Mouse (Mus musculus): Measurements from ENCODE around the gene Kifc5b. TPM values are rescaled to one million over a fixed set of nuclear protein-coding genes. Genes with fewer than 3 reads are reported as not detected.
"Not testable (repeated sequence)": the region's sequence is repeated elsewhere in the genome, so short reads cannot be mapped to it uniquely, and the experiment has no call there.

Gene Kifc5b
- 1 to 10 TPM; 3.1 to 3.9 TPM for total RNA-seq (2021)

DNA sequence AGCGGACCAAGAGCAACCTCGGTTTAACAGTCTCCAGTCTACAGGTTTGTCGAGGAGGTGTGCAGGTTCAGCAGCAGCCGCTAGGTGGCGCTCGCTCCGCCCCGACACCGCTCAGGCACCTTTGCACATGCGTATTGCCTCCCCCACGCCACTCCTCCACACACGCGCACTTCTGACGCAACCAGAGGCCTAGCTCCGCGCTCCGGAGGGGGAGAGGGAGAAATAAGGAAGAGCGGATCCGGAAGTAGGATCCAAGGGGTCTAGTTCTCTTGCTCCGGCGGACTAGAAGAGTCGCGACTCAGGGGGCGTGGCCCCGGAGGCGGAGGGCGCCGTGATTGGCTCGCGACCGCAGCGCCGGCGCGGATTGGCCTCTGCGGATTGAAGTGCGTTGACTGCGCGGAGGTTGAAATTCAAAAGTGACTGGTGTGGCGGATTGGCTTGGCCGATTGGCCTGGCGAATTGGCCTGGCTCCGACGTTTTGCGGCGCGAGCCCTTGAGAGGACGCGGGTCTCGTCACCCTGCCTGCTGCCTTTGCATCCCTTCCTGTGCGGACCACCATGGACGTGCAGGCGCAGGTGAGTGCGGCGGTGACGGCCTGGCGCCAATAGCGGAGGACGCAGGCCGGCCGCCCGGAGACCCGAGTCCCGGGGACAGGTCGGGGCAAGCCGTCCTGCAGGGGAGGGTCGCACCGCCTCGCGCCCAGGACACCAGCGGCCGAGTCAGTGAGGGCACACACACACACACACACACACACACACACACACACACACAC is at the start of gene Kifc5b:
Kifc5b (plus strand) TSS at position 381 of the 772 bp plus-strand sequence.
- peak; percentile 99 to 100 for DNase-seq (ENCODE audit: low spot score in 2 of 2)
- intact Hi-C loops (cut with DNase I): loop anchor here (10.0 kb wide), 1 partner anchor 198 kb away; no protein-coding TSS in a partner anchor

DNA sequence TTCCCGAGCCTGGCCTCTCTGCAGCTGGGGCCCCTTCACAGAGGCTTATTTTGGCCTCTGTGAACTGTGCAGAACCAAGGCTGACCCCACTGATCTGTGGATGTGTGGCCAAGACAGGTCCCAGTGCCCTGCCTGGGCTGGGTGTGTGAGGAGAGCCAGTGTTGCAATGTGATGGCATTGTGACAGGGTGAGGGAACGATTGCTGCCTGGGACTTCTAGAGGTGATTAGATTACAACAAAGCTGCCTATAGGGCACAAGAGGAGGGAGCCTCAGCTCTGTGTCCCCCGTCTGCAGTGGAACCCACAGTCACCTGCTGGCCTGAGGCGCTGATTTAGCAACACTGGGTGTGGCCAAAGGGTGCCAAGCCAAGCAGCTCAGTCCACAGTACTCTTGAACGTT is 48.1 kb upstream of the Kifc5b start:
- no peak for DNase-seq (ENCODE audit: low spot score in 2 of 2)
- intact Hi-C loops (cut with DNase I): no loop called here

DNA sequence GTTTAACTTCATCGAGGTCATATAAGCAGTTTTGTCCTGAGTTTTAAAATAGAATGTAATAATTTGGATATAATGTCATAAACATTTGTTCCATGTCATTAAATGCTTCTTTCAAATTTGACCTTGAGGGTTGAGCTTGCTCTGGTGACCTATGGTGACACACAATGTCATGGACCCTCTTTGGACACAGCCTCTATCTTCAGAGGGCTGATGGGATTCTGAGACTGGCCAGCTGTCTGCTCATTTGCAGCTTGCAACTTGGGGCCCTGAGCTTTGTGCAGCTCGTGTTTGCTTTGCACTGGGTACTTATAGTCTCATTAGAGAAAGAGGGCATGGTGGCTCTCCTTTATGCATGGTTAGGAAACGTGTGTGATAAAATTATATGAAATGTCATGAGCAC is 44.0 kb upstream of the Kifc5b start:
- DNase-seq (ENCODE audit: low spot score in 2 of 2): no peak
- intact Hi-C loops (cut with DNase I): loop anchor here (10.0 kb wide), 1 partner anchor 58 kb away; no protein-coding TSS in a partner anchor

DNA sequence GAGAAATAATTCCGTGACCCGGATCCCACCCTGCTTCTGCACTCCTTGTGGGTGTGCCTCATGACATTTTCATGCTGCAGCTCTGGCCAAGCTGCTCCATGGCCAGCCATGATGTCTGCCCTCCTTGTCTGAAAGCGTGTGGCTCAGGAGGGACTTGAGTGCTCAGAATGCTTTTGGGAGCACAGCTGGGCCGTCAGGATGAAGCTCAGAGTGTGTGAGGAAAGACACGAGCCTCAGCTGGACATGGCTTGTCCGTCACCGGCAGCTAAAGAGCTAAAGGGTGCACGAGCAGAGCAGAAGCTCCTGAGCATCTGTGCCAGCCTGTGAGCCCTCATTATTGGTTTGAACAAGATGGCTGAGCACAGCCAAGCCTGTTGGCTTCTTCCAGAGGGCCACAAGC is 43.4 kb upstream of the Kifc5b start:
- no peak for DNase-seq (ENCODE audit: low spot score in 2 of 2)
- intact Hi-C loops (cut with DNase I): loop anchor here (10.0 kb wide), 1 partner anchor 59 kb away; no protein-coding TSS in a partner anchor

DNA sequence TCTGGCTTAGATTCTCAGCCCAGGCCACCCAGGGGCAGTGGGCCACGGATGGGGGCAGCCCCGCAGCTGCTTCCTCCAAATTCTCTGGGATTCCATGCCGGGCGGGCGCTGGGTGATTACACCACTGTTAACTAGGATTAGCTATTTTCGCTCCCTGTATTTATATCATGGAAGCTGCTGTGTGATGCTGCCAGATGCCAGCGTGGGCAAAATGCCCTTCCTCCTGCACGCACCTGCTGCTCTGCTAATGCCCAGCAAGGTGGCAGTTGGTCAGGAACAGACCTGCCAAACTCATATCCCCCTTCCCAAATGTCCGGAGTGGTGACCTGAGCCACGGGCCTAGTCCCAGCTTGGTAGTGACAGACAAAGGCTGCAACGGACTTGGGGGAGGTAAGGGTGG is 42.3 kb upstream of the Kifc5b start:
- intact Hi-C loops (cut with DNase I): loop anchor here (10.0 kb wide), 1 partner anchor 60 kb away; no protein-coding TSS in a partner anchor

DNA sequence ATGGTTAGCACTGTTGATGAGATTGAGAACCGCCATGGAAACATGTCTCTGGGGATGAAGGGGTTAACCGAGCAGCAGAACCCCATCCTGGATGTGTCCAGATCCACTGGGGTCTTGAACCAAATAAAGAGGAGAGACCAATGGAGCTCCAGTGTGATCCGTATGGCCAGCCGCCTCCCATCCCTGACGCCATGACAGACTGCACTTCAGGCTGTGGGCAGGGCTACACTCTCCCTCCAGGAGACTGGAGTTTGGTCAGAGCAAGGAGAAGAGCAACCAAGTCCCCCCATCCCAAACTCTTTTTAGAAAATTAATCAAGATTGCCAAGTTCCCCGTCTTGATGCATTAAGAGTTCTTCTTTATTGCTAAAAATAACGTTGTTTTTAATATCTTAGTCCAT is 39.0 kb upstream of the Kifc5b start:
- intact Hi-C loops (cut with DNase I): loop anchor here (10.0 kb wide), 1 partner anchor 63 kb away; no protein-coding TSS in a partner anchor
- DNase-seq (ENCODE audit: low spot score in 2 of 2): no peak

More for the DNA sequence above, 42.3 kb upstream of the Kifc5b start:
- DNase-seq (ENCODE audit: low spot score in 2 of 2): no peak

DNA sequence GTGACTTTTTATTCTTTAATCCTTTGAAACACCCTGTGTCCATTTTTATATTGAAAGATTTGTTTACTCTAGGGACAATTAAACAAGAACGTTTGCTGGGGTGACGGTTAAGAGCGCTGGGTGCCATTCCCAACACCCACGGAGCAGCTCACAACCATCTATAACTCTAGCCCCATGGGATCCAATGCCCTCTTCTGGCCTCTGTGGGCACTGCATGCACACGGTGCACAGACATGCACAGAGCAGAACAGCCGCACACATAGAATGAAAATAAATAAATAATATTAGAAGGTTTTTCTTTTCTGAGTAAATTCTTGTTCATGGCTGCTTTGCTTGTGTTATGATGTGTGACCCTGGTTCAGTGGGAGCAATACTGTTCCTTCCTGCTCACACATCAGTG is 37.7 kb upstream of the Kifc5b start:
- DNase-seq (ENCODE audit: low spot score in 2 of 2): no peak
- intact Hi-C loops (cut with DNase I): loop anchor here (10.0 kb wide), 1 partner anchor 64 kb away; no protein-coding TSS in a partner anchor

DNA sequence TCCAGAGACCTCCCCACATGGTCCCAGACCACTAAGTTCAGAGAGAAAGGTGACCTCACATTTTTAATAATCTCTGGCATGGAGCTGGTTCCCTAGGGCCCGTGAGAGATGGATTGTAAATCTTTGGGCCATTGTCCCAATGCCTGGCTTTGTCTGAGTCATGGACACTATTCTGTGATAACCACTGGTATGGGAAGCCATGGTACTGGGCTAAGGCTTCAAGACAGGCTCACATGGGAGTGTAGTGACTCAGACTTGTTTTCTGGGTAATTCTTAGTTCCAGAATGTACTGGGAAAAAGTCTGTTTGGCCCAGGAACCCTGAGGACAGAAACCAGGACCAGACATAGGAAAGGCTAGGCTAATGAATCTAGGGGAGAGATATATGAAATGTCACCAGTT is 34.2 kb upstream of the Kifc5b start:
- intact Hi-C loops (cut with DNase I): no loop called here
- DNase-seq (ENCODE audit: low spot score in 2 of 2): no peak

DNA sequence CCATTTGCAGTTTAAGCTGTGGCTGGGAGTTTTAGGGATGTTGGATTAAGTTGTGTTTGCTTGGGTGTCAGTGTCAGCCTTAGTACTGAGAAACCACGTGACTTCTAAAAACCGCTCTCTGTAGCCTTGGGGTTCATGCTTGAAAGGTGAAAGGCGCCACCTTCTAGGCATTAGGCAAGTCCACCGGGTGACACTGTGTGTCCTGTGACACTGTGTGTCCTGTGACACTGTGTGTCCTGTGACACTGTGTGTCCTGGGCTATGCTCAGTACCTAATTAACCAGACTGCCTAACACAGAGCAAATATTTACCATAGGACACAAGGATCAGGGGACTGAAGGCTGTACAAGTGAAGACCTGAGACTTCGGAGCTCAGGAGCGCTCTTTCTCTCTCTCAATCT is 33.3 kb upstream of the Kifc5b start:
- DNase-seq (ENCODE audit: low spot score in 2 of 2): no peak
- intact Hi-C loops (cut with DNase I): no loop called here

DNA sequence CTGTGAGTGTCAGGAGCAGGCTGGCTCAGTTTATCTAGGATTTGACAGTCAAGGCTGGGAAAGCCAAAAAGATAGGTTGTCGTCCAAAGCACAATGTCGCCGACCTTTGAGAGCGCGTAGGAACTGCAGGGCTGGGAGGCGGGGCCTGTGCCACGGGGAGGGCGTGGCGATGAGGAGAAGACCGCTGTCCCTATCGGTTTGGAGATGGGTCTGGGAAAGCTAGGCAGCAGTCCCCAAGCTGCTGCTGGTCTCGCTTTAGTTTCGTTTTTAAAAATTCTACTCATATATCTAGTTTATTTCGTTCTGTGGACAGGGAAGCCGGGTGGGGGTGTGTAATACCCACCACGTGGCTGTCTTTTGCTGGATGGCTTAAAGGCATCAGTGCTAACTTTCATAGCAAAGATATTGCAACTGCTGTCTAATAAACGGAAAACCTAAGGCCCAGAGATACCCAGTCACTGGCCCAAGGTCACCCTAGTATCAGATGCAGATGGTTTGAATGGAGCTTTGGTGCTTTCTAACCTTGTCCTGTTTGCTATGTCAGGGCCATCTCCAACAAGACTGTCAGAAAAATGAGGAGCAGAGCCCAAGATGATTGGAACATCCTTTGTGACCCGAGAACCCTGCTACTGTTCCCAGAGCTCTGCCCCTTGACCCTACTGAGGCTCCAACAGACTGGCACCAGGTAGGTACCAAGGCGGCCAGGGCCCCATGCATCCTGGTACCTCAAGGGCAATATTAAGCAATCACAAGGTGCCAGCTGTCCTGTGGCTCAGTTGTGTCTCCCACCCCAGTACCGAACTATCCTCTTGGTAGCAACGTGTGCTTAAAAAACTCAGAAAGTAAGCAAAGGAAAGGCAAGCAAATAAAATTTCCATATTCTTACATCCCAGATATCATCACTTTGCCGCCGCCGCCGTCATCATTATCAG is 31.6 kb upstream of the Kifc5b start:
- DNase-seq (ENCODE audit: low spot score in 2 of 2): peak; percentile 55 to 63

DNA sequence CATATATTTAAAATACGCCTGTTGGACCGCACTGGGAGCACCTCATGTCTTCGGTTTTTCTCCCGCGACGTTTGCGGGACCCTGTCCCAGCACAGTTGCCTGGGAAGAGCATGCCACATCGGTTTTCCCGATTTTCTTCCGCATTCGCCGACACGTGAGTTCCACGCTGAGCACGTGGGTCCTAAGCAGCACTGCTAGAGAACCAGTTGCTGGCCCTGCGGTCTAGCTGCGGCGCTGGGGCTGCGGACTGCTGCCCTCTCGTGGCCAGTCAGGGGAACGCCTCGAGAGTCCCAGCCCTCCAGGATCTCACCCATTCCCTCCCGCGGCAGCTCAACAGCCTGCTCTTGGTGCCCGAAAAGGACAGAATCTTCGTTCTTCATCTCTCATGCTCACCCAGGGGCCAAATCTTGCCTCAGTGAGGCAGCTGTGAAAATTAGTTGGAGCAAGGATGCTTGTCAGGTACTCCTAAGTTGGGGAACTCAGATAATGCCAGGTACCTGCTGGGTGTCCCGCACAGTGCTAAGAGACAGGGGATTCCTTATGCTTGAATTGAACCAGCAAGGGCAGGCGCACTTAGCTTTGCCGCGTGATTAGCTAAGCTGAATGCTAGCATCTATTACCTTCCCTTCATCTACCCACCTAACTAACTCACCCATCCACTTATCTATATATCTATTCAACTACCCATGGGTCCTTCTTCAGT is 30.7 kb upstream of the Kifc5b start:
- peak; percentile 83 to 91 for DNase-seq (ENCODE audit: low spot score in 2 of 2)
- intact Hi-C loops (cut with DNase I): loop anchor here (1.0 to 5.0 kb wide), 4 partner anchors 92 to 424 kb away; no protein-coding TSS in a partner anchor

More for the DNA sequence above, 31.6 kb upstream of the Kifc5b start:
- intact Hi-C loops (cut with DNase I): loop anchor here (5.0 kb wide), 2 partner anchors 208 to 423 kb away; no protein-coding TSS in a partner anchor

DNA sequence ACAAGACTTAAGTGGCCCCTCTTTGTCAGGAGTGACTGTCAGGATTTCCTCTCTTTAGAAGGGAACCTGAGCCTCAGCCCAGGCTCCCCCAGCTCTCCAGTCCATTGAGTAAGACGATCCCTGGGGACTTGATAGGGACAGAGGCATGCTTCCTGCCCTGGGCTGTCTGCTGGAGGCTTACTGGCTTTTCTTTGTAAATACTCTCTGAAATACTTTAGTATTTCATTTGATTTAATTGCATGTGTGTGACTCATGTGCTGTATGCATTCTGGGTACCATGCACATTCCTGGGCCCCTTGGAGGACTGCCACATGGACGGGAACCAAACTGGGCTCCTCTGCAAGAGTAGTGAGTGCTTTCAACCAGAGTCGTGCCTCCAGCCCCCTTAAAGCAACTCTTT is 29.0 kb upstream of the Kifc5b start:
- intact Hi-C loops (cut with DNase I): loop anchor here (5.0 kb wide), 2 partner anchors 211 to 426 kb away; no protein-coding TSS in a partner anchor
- DNase-seq (ENCODE audit: low spot score in 2 of 2): no peak

DNA sequence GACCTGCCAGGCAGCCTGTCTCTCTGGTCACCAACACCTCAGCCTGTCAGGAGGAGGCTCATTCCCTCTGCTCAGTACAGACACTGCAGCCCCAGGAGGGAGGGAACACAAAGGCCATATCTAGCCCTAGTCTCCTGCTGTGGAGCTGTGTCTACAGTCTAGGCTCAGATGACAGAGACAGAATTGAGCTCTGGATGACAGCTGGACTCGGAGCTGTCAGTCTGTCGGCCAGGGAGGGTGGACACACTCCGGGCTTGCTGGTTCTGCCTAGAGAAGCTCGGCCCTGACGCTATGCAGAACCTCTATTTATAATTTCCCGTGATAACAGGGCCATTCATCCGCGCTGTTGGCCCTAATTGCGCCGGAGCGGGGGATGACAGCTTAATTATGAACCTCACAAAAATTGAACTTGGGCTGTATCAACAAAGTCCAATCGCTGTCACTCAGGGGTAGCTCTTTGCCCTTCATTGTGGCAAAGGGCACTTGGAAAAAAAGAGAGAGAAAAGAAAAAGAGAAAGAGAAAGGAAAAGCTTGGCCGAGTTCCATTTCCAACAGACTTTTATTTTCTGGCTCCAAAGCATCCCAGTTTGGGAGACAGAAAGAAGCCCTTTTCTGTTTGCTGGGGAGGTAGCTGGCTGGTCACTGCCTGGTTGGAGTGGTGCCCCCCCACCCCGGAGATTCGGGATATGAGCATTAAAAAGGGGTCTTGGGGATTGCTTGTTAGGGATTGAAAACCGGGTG is 24.1 kb upstream of the Kifc5b start:
- DNase-seq (ENCODE audit: low spot score in 2 of 2): peak; percentile 17 to 31
- intact Hi-C loops (cut with DNase I): no loop called here

DNA sequence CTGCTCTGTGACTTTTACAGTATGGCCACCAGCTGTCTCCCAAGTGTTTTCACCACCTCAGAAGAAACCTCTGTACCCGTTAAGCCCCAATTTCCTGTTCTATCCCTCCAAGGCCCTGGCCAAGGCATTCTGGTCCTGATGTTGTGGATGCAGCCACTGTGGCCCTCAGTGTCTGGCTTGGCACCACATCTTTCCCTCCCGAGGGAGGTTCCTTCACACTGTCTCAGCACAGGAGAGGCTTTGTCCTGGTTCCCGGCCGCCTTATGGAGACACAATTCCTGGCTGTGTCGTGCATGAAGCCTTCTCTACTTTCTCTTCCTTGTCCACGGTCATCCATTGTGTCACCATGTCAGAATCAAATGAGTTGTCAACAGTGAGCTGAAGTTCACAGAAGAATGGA is 23.4 kb upstream of the Kifc5b start:
- intact Hi-C loops (cut with DNase I): no loop called here
- DNase-seq (ENCODE audit: low spot score in 2 of 2): peak in 1 of 2 experiments; percentile 19

DNA sequence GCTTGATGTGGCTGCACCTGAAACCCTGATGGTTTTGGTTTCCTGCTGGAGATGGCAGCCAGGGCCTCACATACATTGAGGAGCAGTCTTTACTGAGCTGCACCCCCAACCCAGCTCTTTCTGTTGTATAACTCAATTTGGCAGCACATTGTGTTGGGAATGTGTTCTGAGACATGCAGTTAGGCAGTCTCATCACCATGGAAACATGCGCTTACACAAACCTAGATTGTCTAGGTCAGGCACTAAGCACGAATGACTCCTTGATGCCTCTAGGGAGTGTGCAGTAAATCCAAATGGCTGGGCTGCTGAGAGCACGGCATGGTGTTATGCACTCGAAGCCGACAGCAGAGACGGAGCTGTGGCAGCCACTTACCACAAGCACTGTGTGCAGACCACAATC is 22.5 kb upstream of the Kifc5b start:
- peak; percentile 42 to 80 for DNase-seq (ENCODE audit: low spot score in 2 of 2)
- intact Hi-C loops (cut with DNase I): no loop called here

DNA sequence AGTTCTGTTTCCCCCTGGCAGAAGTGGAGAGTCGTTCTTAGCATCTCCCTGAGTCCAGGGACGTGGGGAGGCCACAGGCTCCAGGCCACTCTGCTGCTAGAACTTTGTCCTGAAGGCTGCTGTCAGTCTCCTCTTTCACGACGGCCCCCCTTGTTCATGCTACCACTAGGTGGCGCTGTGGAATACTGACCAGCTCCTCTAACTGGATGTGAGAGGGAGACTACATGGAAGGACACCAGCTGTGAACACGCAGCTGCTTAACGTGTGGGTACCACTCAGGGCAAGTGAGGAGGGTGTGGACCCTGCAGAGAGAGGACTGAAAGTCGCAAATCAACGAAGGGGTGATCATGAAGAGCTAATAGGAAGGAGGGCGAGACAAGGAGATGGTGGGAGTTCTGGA is 21.3 kb upstream of the Kifc5b start:
- intact Hi-C loops (cut with DNase I): no loop called here

DNA sequence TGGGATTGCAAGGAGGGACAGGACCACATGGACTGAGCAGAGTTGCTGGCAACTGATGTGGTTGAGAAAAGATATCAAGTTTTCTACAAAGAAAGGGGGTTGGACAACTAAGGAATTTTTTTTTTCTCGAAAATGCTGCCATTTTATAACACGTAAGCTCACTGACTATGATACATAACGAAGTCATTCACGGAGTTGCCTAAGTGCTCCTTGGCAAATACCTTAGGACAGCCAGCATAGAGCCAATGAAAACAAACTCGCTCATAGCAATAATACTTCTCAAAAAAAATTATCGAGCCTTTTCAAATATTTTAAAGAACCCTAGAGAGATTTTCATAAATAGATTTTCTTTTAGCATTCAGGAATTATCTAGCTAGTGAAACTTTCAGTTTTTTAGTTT is 16.0 kb upstream of the Kifc5b start:
- intact Hi-C loops (cut with DNase I): no loop called here
- no peak for DNase-seq (ENCODE audit: low spot score in 2 of 2)

More for the DNA sequence above, 21.3 kb upstream of the Kifc5b start:
- DNase-seq (ENCODE audit: low spot score in 2 of 2): peak; percentile 36 to 46

DNA sequence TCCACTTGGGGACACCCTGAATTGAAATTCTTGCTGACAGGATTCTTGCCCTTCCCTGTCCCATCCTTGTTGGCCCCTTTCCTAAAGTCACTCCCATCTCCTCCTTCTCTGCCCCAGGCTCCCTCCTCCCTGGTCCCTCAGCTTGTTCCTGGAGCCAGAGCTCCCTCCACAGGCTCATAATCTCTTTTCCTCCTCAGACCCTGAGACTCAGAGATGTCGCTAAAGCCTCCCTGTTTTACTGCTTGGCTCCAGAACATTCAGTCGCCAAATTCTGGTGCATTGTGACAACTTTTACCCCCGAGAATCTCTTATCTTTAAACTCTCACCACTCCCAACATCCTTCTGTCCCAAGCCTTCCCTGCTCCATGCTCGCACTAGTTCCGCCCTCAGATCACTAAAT is 12.6 kb upstream of the Kifc5b start:
- intact Hi-C loops (cut with DNase I): no loop called here
- DNase-seq (ENCODE audit: low spot score in 2 of 2): peak in 1 of 2 experiments; percentile 20

DNA sequence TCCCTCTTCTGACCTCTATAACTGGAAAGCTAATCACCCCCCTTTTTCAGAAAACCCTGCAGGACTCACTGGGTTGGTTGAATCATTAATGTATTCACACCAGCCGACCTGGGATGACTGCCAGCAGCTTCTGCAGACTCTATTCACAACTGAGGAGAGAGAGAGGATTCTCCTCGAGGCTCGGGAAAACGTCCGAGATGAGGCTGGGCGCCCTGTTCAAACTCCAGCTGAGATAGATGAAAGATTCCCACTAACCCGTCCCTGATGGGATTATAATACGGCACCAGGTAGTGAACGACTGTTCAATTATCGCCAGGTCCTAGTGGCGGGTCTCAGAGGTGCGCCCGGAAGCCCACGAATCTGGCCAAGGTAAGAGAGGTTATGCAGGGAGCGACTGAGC is 9.4 kb upstream of the Kifc5b start:
- intact Hi-C loops (cut with DNase I); DNase-seq (ENCODE audit: low spot score in 2 of 2): not testable (repeated sequence)

Data from left cerebral cortex, postnatal 25 days (tissue).